Mouse (Mus musculus) neural tube, embryonic 10.5 days (tissue): ENCODE results near the gene Grin1.

Source experiments
- DNase-seq: peaks from one replicate; pipeline ENCODE4 v3.0.0-alpha.2; 2017; ENCODE audit warnings: low spot score; ENCODE audit errors: extremely low spot score

The Grin1 gene

DNA sequence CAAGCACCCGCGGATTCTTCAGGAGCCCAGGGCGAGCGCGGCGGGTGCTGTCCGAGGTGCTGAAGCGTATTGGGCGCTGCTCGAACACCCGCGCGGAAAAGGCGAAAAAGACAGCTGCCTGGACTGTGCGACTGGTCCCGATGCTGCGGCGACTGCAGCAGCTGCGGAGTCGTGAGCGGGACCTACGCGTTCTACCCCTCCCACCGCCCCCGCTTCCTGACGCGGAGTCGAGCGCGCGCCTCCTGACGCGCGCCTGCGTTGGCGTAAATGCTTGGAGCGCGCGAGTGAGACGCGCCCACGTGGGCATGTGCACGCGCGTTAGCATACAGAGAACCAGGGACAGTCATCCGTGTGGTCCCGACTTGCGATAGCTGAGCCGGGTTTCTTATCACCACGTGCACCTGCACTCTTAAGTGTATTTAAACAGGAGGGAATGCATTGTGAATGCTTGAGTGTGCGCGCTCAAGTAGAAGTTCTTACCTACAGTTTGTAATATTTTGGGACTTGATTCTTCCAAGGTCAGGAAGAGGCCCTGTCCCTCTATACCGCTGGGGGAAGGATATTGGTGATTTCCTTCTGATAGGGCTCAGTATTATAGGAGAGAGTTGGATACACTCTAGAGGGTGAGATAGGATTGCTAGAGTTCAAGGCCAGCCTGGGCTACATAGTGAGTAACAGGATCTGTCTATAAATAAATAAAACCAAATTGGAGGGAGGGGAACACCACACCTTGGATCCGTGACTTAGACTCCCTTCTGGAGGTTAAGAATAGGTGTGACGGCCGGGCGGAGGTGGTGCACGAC lies at the start of gene Grin1:
Gene Grin1 (minus strand): TSS at position 217 of the 803 bp plus-strand sequence.
- peak; percentile 71 for DNase-seq

DNA sequence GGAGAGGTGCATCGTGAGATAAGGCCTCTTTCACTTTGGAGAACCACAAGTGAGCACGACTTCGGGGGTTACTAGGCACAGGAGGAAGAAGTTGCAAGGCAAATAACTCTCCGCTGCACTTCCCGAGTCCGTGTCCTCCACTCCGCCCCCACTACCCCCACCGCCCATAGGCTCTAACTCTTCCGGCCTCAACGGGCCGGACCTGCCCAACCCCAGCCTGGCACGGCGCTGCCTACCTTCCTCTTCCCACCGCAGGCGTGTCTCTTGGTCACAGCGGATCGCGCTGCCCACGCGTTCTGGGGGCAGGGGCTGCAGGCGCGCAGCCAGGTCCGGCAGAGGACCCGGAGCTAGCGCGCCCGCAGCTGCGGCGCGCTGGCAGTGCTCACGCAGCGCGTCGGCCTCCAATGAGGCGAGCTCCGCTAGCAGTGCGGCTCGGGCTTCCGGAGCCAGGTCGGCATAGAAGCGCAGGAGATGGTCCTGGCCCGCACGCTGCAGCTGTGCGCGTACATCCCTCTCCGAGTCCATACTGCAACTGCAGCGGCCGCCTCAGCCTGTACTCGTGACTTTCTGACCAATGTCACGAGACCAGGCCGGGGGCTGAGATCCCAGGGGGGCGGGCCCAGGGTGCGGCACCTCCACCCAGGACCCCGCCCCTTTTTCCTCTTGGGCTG lies 46.2 kb upstream of the Grin1 start, which contains the start of gene Uap1l1:
Gene Uap1l1 (minus strand): TSS at position 592 of the 671 bp plus-strand sequence.
- peak; percentile 68 for DNase-seq

DNA sequence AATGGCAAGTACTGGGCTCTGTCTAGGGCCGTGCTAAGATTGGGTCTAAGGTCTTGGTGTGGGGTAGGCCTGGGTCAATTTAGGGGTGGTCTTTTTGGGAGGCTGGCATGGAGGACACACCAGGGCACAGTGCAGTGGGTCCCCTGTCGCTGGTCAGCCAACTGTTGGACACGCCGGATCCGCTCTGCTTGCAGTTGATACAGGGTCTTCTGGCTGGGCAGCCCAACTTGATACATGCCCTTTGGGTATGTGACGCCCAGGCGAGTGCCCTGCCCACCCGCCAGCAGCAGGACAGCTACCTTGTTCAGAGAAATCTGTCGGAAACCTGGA lies 45.7 kb upstream of the Grin1 start:
- no peak for DNase-seq

DNA sequence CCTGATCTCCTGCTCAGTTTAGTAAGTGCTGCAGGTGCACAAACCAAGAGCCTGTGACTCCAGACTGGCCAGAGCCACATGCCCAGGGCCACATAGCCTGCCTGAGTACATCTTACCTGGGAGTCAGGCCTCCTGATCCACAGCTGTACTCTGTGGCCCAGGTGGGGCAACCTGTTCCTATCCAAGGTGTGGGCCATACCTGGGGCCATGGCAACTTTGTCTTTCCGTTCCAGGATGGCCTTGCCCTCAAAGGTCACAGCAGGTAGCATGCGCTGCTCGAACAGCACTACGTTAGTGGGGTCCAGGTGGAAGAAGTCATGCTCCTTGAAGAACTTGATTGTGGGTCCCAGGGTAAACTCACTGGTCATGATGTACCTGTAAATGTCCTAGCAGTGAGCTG lies 45.3 kb upstream of the Grin1 start:
- no peak for DNase-seq

DNA sequence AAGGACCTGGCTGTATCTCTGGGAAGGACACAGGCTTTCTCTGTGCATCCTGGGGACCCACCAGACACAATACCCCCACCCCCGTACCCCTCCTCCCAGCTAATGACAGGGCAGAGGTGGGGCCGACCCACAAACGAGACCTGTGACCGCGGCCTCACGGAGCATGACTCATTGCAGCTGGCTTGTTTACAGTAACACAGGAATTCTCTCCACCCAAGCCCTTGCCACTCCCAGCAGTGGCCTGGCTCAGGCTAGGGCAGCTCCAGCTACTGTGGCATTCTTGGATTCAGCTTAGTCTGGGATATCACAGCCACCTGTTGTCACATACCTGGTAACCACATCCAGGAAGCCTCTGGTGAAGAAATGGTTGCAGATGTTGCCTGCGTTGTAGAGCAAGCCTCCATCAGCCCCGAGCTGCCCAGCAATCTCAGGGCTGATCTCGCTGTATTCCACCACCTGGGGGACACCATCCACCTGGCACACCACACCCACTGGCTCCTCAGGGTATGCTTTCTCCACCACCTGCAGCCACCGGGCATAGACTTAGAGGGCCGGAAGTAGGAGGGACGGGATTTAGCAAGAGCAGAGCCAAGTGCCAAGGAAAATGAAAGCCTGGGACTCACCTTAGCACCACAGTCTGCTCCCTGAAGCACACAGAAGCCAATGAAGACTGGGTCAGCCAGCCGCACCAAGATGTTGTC lies 44.6 kb upstream of the Grin1 start:
- no peak for DNase-seq

DNA sequence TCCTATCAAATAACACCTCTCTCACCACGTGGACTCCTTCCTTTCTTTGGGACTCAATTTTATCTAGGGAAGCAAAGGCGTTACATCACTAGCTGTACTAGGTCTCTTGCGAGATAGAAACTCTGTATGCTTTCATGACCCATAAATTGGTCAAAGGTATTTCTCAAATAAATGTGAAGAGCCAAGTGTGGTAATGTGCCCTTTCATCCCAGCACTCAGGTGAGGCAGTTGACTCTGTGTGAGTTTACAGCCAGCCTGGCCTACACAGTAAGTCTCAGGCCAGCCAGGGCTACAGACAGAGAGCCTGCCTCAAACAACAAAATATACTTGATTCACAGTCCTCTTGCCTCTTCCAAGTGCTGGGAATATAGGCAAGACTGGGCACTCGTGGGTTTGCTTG lies 40.9 kb upstream of the Grin1 start:
- DNase-seq: no peak

DNA sequence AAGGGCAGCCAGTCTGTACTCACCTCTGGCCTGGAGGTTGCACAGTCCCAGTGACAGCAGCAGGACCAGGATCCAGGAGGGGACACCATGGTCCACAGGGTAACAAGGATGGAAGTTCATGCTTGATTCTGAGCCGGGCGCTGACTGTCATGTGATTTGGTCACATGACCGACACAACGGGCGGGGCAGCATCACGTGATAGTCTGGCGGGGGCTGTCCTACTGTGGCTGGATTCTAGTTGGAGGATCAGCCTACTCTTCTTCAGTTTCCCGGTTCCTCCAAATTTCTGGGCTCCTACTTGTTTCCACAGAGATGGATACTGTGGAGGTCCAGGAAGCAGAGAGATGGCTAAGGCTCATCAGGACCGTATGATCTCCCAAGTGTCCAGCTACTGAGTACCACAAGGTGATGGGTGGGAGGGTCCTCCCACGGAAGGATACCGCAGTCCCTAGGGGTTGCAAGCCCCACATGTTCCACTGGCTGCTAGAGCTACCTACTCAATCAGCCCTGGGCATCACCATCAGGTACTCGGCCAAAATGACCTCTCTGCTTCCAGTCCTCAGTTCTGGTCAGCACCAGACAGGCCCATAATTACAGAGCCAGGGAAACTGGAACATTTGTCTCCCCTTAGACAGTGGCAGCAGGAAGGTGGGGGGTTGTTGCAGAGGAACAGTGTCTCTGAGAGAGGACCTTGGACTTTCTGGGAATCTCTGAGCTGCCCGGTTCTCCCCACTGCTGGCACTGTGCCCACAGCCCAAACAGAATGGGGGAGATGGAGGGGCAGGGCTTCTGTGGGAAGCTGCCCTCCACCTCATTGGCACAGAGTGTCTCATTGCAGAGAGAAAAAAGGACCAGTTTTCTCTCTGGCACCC lies 37.5 kb upstream of the Grin1 start, which contains the start of gene Dpp7:
Gene Dpp7 (minus strand): TSS at position 152 of the 872 bp plus-strand sequence.
- peak; percentile 92 for DNase-seq

DNA sequence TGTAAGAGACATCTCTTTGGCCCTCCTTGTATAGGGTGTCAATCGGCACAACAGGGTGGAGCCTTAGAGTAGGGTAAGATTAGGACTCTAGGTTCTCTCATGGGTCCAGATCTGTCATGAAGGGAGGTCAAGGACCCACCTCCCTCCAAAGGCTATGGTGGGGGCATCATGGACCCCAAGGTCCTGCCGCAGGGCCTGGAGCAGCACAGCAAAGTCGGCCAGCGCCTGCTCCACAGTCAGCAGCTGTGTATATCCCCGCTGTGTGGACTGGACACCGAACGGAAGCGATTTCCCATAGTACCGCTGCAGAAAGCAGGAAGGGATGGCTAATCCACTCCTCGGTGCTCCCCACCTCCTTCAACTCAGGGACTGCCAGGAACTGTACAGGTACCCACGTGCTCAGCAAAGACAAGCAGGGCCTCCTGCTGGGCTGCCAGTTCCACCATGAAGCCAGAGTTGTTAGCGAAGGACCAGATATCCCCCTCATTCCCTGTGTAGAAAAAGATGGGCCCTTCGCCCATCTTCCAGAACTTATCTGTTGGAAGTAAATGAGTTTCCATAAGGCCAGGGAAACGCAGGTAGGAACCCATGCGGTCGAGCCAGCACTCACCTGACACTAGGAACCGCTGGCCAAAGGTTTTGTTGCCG lies 36.6 kb upstream of the Grin1 start:
- DNase-seq: no peak

DNA sequence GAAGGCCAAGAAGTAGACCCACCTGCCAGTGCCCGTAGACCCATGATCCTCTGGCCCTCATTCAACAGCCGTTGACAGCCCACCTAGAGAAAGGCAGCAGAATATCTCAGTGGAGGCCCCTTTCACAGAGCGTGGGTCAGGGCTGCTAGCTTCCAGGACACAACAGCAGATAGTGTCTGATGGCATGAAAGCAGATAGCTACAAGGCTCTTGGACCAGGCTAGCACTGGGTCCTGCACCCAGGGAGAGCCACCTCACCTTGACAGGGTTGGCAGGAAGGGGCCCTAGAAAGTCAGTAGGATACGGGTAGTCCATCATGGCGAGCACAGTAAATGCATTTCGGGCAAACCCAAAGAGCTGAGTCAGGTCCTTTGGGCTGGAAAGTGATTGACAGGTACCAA lies 35.2 kb upstream of the Grin1 start:
- DNase-seq: no peak

DNA sequence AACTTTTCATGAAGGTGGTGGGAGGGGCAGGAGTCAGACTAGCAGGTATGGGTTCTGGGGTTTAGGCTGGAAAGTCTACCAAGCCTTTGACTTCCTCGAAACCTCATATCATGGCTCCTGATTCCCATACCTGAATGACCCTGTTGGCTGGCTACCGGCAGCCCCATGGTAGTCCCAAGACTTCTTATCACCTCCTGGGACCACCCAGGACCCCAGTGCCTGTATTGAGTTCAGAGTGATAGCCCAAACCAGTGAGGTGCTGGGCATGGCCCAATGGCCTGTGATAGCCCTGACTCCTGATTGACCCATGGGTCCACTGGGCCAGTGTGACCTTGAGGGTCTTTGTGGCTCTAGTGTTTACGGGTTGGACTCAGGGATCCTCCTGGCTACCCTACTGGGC lies 31.7 kb upstream of the Grin1 start:
- no peak for DNase-seq

DNA sequence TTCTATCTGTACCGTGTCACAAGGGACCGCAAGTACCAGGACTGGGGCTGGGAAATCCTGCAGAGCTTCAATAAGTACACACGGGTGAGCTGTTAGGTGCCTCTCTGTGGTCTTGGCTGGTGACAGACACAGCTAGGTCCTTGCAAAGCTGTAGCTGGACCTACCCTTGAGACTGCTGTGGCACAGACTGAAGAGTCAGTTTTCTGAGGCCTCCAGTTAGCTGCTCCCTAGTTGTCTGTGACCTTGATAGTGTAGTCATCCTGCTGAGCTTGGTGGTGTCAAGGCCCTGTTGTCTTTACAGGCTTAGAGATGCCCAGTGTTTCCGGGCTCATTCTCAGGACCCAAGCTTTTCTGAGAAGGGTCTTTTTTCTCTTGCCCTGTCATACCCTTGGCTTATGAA lies 30.5 kb upstream of the Grin1 start:
- no peak for DNase-seq

DNA sequence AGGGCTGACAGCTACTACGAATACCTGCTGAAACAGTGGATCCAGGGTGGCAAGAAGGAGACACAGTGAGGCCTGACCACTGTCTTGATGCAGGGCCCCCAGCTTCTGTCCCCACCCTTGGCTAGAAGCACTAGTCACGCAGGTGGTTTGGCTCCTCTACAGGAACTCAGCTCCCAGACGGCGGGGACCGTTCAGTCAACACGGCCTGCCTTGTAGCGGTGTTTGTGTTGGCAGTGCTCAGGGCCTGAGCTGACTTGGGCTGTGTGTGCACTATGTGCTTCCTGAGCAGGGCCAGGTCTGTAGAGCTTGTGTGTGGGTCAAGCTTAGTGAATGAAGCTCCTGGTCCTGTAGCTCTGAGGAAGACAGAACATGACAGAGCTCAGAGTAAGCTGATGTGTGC lies 29.2 kb upstream of the Grin1 start:
- no peak for DNase-seq

DNA sequence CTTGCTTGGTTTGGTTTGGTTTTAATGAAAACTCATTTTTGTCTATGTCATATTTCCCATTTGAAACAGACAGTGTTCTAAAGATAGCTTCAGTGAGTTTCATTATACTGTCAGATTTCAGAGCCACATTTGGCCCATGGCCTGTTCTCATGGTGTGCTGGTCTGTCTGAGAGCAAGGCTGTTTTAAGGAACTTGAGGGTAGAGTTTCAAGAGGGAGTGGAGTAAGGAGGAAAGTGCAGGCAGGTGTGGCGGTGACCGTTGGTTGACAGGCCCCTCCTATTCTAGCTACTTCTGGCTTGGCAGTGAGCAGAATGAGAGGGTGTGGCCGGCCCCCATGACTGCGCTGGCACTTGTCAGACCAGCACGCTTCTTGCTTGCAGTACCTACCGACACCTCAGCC lies 19.3 kb upstream of the Grin1 start:
- DNase-seq: no peak

DNA sequence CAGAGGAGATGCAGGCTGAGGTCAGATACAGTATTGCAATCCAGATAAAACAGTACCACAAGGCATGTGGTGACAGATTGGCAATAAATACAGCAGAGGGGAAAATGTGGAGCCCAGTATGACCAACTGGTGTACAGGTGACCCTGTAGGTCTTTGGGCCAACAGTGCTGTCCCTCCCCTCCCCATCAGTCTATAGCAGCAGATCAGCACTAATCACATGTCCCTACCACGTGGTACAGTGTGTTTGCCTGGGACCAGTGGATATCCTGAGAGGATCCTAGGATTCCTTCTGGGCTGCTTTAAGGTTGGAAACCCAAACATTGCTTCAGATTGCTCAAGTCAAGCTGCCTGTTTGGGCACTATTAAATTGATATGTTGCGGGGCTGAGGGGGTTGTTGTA lies 14.6 kb upstream of the Grin1 start:
- DNase-seq: no peak

DNA sequence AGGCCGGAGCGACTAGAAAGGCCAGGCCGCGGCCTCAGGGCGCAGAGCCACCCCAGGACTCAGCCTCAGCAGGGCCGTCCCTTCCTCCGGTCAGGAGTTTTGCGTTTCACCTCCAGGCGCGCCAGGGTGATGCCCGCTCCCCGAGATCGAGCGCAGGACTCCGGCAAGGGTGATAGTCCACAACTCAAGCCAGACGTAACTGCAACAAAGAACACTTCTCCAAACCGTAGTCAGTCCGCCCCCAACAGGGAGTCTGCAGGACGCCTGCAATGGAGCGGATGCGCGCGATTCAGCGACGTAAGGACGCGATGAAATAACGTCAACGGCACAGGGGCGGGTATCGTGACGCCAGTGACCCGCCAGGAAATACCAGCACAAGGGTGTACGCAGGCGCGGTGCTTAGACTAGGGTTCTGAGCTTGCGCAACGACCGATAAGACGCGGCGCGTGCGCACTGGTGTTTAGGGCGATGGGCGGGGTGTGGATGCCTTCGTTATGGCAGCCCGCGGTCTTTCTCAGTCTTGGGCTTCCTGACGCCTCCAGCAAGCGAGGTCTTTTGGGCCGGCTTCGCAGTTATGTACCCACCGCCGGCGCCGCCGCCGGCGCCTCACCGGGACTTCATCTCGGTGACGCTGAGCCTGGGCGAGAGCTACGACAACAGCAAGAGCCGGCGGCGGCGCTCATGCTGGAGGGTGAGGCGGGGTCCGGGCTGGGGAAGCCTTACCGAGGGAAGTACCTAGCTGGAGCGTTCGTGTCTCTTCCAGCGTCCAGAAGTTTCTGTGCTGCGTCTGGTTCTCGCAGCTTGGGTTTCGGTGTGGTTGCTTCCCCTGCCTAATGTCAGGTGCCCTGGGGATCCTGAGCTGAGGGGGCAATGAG lies 13.5 kb upstream of the Grin1 start, which contains the start of gene Man1b1:
Gene Man1b1 (plus strand): TSS at position 53 of the 875 bp plus-strand sequence.
- DNase-seq: peak; percentile 99

DNA sequence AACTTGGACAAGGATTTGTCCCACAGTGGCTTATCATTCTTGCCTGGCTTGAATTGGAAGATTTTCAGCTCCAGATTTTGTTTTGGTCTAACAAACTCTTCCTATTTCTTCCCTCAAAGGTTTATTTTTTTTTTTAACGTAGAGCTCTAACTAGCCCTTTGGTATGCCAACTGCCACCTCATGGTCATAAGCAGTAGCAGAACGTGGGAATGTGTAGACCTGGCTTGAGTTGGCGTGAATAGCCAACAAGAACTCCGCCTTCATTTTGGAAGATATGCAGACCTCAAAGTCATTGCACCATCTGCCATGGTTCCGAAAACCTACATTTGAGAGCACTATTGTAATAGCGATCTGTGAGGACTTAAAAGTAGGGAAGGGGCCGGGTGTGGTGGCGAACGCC lies 12.5 kb upstream of the Grin1 start:
- DNase-seq: no peak

DNA sequence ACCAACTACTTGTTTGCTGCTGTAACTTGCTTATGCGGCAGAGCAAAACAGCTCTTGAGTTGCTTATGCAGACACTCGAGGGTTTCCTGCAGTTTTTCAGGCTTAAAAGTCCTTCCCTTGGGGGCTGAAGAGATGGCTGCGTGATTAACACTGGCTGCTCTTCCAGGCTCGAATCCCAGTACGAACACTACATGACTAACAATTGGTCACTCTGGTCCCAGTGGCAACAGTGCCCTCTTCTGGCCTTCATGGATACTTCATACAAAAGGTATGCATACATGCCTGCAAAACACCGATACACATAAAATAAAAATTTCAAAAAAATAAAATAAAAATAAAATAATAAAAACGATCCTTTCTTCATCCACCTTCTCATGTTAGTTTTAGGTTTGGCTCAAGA lies 9.5 kb upstream of the Grin1 start:
- peak; percentile 30 for DNase-seq

DNA sequence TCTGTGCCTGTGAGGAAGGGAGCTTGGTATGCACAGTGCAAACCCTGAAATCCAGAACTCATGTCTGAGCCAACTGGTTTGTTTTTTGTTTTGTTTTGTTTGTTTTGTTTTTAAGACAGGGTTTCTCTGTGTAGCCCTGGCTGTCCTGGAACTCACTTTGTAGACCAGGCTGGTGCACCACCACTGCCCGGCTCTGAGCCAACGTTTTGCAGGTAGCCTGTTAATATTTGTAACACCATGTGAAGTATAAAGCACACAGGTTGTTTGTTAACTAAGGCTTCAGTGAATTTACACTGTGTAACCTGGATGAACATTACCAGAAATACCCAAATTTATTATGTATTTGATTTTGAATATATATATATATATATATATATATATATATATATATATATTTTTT lies 7.0 kb upstream of the Grin1 start:
- no peak for DNase-seq

DNA sequence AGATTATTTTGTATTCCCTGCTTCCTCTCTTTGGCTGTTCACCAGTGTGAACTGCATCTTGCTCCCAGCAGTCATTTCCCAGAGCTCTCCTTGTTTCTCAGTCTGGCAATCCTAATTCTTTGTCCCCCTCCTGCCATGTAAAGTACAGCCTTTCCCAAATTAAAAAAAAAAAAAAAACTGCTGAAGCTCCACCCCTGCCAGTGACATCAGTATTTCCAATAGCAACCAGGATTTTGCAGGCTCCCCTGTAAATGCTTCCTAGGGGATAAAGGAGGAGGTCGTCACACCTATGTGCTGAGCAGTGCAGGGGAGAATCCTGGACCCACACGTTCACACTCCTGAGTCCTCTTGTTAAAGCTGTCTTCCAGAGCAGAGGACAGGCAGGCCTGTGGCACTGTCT lies 1.1 kb upstream of the Grin1 start:
- no peak for DNase-seq
